Mouse (Mus musculus): ENCODE results near the gene Klhl36.

DNA sequence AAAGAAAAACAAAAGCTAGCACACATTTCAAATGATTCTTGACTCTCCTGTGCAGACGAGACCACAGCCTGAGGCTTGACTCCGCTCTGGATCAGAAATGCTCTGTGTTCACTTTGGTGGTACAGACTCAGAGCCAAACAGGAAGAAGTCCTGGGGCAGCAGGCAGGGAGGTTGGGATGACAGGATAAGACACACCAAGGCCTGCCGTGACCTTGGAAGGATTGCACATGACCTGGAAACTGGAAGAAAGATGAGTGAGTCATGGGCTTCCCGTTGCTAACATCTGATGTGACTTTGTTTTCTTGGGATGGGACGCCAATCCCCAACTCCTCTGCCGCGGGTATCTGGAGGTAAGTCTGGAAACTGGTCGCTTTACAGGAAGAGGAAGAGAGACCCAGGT is 39.9 kb downstream of the Klhl36 start:
- TF ChIP-seq CTCF (IDR thresholded peaks at IDR 0.05; ENCODE audit: low read depth, low read length): no peak
- TF ChIP-seq POLR2A (IDR thresholded peaks at IDR 0.05; ENCODE audit: extremely low read depth, insufficient read depth, low read length): no peak

All from liver, adult 2 months (tissue).